Mouse (Mus musculus) forebrain, embryonic 15.5 days (tissue): ENCODE data around the gene H1foo. TPM values are rescaled to one million over a fixed set of nuclear protein-coding genes. Genes with fewer than 3 reads are reported as not detected.

Source experiments
- ATAC-seq: fragments of 200-750 bp; cut with Nextera tagmentation; replicated peaks from 2 replicates; pipeline ENCODE4 v1.8.0; 2017; ENCODE audit warnings: mild to moderate bottlenecking, moderate TSS enrichment, moderate library complexity
- H3K27ac ChIP-seq: fragments of 300-500 bp; sonication (generic); replicated peaks from 2 replicates; pipeline ENCODE4 v1.5.1; 2015; ENCODE audit warnings: mild to moderate bottlenecking, inconsistent platforms
- H3K27me3 ChIP-seq: fragments of 300-500 bp; sonication (generic); 2 replicates; pipeline ENCODE4 v1.6.1; 2015; ENCODE audit warnings: inconsistent platforms
- H3K36me3 ChIP-seq: fragments of 300-500 bp; sonication (generic); 2 replicates; pipeline ENCODE4 v1.6.1; 2015; ENCODE audit warnings: mild to moderate bottlenecking, inconsistent platforms
- H3K4me1 ChIP-seq: fragments of 300-500 bp; sonication (generic); 2 replicates; pipeline ENCODE4 v1.6.1; 2015; ENCODE audit warnings: inconsistent platforms
- H3K4me2 ChIP-seq: fragments of 300-500 bp; sonication (generic); replicated peaks from 2 replicates; pipeline ENCODE4 v1.6.1; 2015; ENCODE audit warnings: mild to moderate bottlenecking, inconsistent platforms
- H3K4me3 ChIP-seq: fragments of 300-500 bp; sonication (generic); 2 replicates; pipeline ENCODE4 v1.5.1; 2015; ENCODE audit warnings: mild to moderate bottlenecking, inconsistent platforms
- H3K9ac ChIP-seq: fragments of 300-500 bp; sonication (generic); replicated peaks from 2 replicates; pipeline ENCODE4 v1.6.1; 2015; ENCODE audit warnings: mild to moderate bottlenecking, inconsistent platforms
- H3K9me3 ChIP-seq: fragments of 300-500 bp; sonication (generic); 2 replicates; pipeline ENCODE4 v1.6.1; 2016; ENCODE audit warnings: inconsistent platforms
- WGBS: fragments of 180-500 bp; shearing (Covaris S2); methylation state at CpG from one replicate; pipeline ENCODE4 v1.1.7; 2015; ENCODE audit warnings: mixed read lengths; 5-methylcytosine and 5-hydroxymethylcytosine counted together
- polyA plus RNA-seq: library from polyadenylated mRNA; unstranded; fragments of >200 nt; fragmentation: Nextera tagmentation; extraction: Ambion mirVana; gene quantifications from 2 replicates; pipeline ENCODE4 v1.2.1, GENCODE M21; 2015

Gene H1foo
- polyA plus RNA-seq, 1 experiment from 2014 or later = not detected

- H3K9me3 ChIP-seq = no peaks in the 10 kb centered on the region
- 94% methylated on average over 2 of the region's 2 CpGs for WGBS
- no peak for ATAC-seq
Observed at GRCm38 (mm10) chr6:115999227-115999626, 54.5 kb downstream of the H1foo start.

More at GRCm38 (mm10) chr6:115999227-115999626, 54.5 kb downstream of the H1foo start:
- Histone ChIP-seq H3K4me2 (no peak overlapping the region), H3K27me3 (peaks cover 1% of the 10 kb centered on the region), H3K4me3 (no peak overlapping the region), H3K27ac (no peak overlapping the region), H3K4me1 (peaks cover 3% of the 10 kb centered on the region), H3K9ac (no peak overlapping the region), H3K36me3 (no peaks in the 10 kb centered on the region)

Other genes starting within 250 kb of the H1foo start
- gene Tmem40, start 182.5 kb upstream of the H1foo start, polyA plus RNA-seq = 0.40 and 0.75 TPM in 2 replicates
- 17.1 and 19.5 TPM in 2 replicates for gene Cand2, start 170.4 kb upstream of the H1foo start, polyA plus RNA-seq
- gene Rpl32, start 136.2 kb upstream of the H1foo start, polyA plus RNA-seq = 1,339 and 1,342 TPM in 2 replicates
- gene Efcab12, start 106.5 kb upstream of the H1foo start, polyA plus RNA-seq = 1.8 and 2.0 TPM in 2 replicates
- gene Mbd4, start 91.6 kb upstream of the H1foo start, polyA plus RNA-seq = 15.5 and 16.3 TPM in 2 replicates
- 28.2 and 29.4 TPM in 2 replicates for gene Ift122, start 91.5 kb upstream of the H1foo start, polyA plus RNA-seq
- gene Rho, start 13.2 kb upstream of the H1foo start, polyA plus RNA-seq = 0.09 and 0.19 TPM in 2 replicates
- gene Plxnd1, start 50.1 kb downstream of the H1foo start, polyA plus RNA-seq = 13.5 and 21.4 TPM in 2 replicates
- gene Tmcc1, start 248.5 kb downstream of the H1foo start, polyA plus RNA-seq = 36.5 and 36.7 TPM in 2 replicates